Mouse (Mus musculus) E14TG2a.4 (cell line): ENCODE data around the gene Lama2.

ENCODE experiments used
- CTCF ChIP-seq: conservative IDR thresholded peaks from 2 replicates; pipeline ENCODE4 v1.5.1; 2014; ENCODE audit warnings: low read length
- NANOG ChIP-seq: IDR thresholded peaks from 2 replicates; pipeline ENCODE4 v1.6.1; 2014; ENCODE audit warnings: borderline replicate concordance, low read length, mixed read lengths

GRCm38 (mm10) chr10:27664391-27664790, 44.8 kb upstream of the Lama2 start:
- no peak for TF ChIP-seq CTCF
- TF ChIP-seq NANOG: no peak
